Mouse (Mus musculus): ENCODE data around the gene Robo2.

Gene Robo2

GRCm38 (mm10) chr16:74411481-74412251, at the start of gene Robo2:
Robo2 (minus strand) TSS chr16:74411825.
- DNase-seq, result peak; percentile 88

GRCm38 (mm10) chr16:74458138-74458537, 46.5 kb upstream of the Robo2 start:
- no peak for DNase-seq

- DNase-seq, result no peak
These were observed 46.1 kb upstream of the Robo2 start for GRCm38 (mm10) chr16:74457736-74458135.

- no peak for DNase-seq
These were observed 45.3 kb upstream of the Robo2 start for GRCm38 (mm10) chr16:74456808-74457470.

DNA sequence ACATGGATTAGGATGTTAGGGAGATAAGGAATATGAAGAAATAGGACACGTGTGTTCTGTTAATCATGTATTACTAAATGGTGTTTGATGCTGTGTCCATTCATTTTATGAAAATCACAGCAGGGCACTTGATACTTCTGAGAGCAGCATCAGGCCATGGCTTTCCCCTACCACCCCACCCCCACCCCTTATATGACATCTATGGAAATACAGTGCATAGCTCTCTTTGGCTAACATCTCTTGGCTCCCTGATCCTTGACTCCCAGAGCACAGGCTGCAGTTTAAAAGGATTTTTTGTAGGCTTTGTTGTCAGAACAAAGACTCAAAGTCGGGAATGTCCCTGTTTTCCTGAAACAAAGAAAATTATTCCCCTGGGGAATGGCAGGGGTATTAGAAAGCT, 43.6 kb upstream of the Robo2 start:
- peak; percentile 11 for DNase-seq

- no peak for DNase-seq
These were observed 36.4 kb upstream of the Robo2 start for GRCm38 (mm10) chr16:74448025-74448424.

DNA sequence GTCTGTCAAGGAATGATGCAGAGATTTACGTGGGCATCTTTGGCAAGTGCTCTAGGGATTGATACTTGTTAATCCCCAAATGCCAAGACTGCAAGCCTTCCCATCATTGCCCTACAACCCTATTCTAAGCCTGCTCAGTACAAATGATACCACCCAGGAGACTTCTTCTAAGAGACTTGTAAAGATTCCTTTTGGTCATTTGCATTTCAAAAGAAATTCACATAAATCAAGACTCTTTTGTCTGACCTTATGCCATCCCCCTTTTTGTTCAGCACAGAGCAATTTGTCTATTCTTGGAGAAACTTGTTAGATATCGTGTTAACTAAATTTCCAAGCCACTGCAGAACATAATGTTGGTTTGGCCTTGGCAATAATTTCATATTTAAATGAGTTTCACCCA, 15.4 kb upstream of the Robo2 start:
- no peak for DNase-seq

GRCm38 (mm10) chr16:74420324-74420723, 8.7 kb upstream of the Robo2 start:
- no peak for DNase-seq

- peak; percentile 90 for DNase-seq
These were observed 1.1 kb upstream of the Robo2 start for GRCm38 (mm10) chr16:74412471-74413291.

- peak; percentile 55 for DNase-seq
These were observed 604 bp downstream of the Robo2 start for GRCm38 (mm10) chr16:74411021-74411420.

- DNase-seq, result peak; percentile 56
These were observed 1.5 kb downstream of the Robo2 start for GRCm38 (mm10) chr16:74410125-74410524.

DNA sequence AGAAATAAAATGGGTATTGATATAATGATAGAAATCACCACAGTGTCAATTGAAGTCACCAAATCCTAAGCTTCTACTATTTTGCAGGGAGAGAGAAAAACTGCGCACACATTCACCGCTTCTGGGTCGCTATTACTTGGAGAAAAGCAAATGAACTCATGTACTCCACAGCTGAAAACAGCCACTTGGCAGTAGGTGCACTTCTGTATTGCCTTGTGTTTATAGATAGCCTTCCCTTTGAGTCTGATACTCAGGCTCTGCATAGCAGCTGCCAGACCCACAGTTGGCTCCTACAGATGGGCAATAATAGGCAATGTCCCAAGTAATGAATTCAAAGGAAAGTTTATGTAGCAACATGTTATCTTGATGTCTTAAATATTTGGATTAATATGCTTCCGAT, 2.1 kb downstream of the Robo2 start:
- DNase-seq, result peak; percentile 34

DNA sequence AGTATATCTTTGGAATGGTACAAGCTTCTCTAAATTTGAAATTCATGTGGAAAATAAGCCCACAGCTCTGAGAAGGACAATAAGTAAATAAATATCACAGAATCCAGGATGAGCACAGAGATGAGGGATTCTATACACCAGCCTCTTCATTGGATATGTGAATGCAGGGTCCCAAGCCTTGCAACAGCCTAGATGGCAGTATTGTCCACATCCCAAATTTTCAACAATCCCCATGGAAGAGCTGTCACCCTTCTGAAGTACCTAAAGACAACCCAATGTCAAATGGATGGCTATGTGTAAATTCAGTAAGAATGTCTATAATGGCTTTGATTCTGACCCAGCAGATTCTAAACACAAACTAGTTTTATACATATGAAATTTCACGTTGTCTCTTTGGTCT, 3.1 kb downstream of the Robo2 start:
- DNase-seq, result peak; percentile 50

GRCm38 (mm10) chr16:74397291-74397690, 14.3 kb downstream of the Robo2 start:
- DNase-seq, result no peak

DNA sequence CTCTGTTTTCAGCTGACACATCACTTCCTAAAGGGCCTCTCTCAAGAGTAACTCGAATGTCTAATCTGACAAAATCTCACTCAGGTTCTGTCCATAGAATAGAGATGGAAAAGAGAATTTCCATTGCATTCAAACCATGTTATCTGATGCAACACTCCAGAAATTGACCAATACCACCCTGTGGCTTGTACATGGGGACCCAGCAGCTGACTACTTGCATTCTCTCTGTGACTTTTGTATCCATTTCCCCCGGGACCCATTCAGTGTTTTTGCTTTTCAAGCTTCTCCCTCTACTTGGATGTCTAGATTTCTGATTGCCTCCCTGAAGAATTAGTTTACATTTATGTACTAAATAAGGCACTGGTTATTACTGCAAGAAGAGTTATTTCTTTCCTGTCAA, 15.9 kb downstream of the Robo2 start:
- DNase-seq, result no peak

DNA sequence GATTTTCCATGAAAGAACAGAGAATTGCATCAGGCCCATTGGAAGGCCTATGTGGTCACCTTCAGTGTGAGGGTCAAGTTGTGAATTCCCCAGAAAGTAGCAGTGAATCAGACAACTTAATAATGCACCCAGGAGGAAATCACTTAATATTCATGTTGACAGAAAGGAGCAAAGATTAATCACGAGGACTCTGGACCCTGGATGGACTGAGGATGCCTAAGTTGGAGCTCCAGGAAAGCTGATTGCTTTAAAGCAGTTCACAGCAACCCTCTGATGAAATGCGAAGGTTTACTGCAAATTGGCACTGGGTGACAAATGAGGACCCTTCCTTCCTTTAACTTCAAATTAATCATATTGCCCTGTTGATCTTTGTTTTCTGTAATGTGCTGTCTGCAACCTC, 32.2 kb downstream of the Robo2 start:
- no peak for DNase-seq

DNA sequence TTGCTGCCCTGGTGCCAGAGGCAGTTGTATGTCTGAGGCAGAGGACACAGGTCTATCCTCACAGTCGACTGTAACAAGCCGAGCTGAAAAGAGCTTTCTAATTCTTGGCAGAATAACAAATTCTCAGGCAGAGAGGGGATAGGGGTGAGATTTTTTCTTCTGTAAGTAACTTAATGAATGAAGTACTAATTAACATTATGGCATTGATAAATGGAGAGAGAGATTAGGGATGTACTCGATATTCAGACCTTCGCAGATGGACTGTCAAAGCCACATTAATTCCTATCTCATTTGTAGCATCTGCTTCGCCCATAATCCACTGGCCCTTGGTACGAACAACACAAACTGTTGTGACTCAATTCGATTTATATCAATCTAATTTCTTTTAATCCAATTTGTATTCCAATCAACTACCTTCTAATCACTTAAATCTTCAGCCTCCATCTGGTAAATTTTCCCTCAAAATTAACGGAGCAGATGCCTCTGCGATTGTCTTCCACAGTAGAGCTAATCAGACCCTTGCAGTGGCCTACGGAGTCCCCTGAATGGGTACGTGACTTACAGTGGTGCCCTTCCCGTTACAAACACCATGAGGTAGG, 36.2 kb downstream of the Robo2 start:
- DNase-seq, result peak; percentile 89

DNA sequence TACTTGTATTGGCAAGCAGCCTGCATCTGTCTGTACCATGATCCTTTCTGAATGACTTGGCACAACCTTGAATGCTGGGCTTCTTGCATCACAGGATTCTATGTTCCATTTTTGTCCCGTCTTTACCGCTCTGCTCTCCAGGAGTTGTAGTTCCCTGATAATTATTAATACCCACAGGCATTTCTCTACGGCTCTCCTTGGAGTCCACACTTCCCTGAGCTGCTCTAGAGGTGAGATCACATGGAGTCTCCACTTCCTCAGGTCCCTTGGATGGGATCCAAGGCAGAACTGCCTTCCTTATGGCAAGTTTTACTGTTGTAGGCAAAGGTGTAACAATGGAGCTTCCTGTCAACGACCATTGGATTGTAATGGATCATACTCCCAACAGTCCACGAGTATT, 37.1 kb downstream of the Robo2 start:
- peak; percentile 11 for DNase-seq

GRCm38 (mm10) chr16:74373407-74373806, 38.2 kb downstream of the Robo2 start:
- peak; percentile 34 for DNase-seq

DNA sequence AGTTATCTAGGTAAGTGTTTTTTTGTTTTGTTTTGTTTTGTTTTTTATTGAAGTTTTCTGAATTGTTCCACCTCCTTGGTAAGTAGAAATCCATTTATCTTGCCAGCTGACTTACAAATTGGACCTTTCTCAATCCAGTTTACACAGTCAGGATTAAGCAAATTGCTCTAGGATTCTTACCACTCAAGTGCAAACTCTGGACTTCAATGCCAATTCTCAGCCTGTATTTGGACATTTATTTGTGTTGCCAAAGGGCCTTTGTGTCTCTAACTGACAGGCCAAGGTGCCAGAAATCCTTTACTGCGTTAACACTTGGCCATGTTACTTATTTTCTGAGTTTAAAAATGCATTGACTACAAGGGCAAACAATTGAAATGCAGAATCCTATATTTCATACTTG, 38.7 kb downstream of the Robo2 start:
- no peak for DNase-seq

GRCm38 (mm10) chr16:74348437-74348836, 63.2 kb downstream of the Robo2 start:
- no peak for DNase-seq

- DNase-seq, result peak; percentile 28
These were observed 72.5 kb downstream of the Robo2 start for GRCm38 (mm10) chr16:74338969-74339630.

Measured in retina, postnatal 1 day (tissue).